Mouse (Mus musculus) small intestine, adult 2 months (tissue): Measurements from ENCODE around the gene Fezf2. TPM values are rescaled to one million over a fixed set of nuclear protein-coding genes. Genes with fewer than 3 reads are reported as not detected.

ENCODE experiments used
- H3K27ac ChIP-seq: fragments of 200-500 bp; 2 replicates; pipeline ENCODE4 v1.5.1; 2012; ENCODE audit warnings: low read depth, low read length, control low read depth, inconsistent platforms; ENCODE audit not compliant: insufficient read depth
- H3K27me3 ChIP-seq: fragments of 200-500 bp; 2 replicates; pipeline ENCODE4 v1.6.1; 2012; ENCODE audit warnings: mild to moderate bottlenecking, moderate library complexity, low read length, inconsistent platforms; ENCODE audit not compliant: control insufficient read depth, insufficient read depth
- H3K36me3 ChIP-seq: fragments of 200-500 bp; 2 replicates; pipeline ENCODE4 v1.6.1; 2012; ENCODE audit warnings: mild to moderate bottlenecking, low read length, control low read depth, inconsistent platforms; ENCODE audit not compliant: control insufficient read depth, insufficient read depth
- H3K4me1 ChIP-seq: fragments of 200-500 bp; 2 replicates; pipeline ENCODE4 v1.6.1; 2012; ENCODE audit warnings: low read length, inconsistent platforms, mixed read lengths; ENCODE audit not compliant: control insufficient read depth, insufficient read depth, insufficient read length
- H3K4me3 ChIP-seq: fragments of 200-500 bp; 2 replicates; pipeline ENCODE4 v1.5.1; 2012; ENCODE audit warnings: low read depth, mild to moderate bottlenecking, control low read depth, inconsistent platforms, low read length, moderate library complexity
- CTCF ChIP-seq: fragments of 200-500 bp; IDR thresholded peaks from 2 replicates; pipeline ENCODE4 v1.5.1; 2012; ENCODE audit warnings: low read depth, mild to moderate bottlenecking, control low read depth, inconsistent platforms, low read length, moderate library complexity, mixed read lengths; ENCODE audit not compliant: insufficient replicate concordance, insufficient read length; ENCODE audit errors: extremely low read depth
- POLR2A ChIP-seq: fragments of 200-500 bp; IDR thresholded peaks from 2 replicates; pipeline ENCODE4 v1.6.1; 2012; ENCODE audit warnings: low read depth, mild to moderate bottlenecking, control low read depth, inconsistent platforms, low read length, moderate library complexity
- WGBS: fragments of 180-500 bp; shearing (Covaris S2); methylation state at CpG from one replicate; pipeline ENCODE4 v1.1.7; 2018; 5-methylcytosine and 5-hydroxymethylcytosine counted together
- polyA plus RNA-seq: library from polyadenylated mRNA; depleted of rRNA; stranded (reverse); fragments of >200 nt; gene quantifications from 2 replicates; pipeline ENCODE4 v1.2.3, GENCODE M21; 2012; rRNA removed

Gene Fezf2
- polyA plus RNA-seq: not detected in 2 replicates

GRCm38 (mm10) chr14:12348089-12348488 lies at the start of gene Fezf2:
TSS of gene Fezf2 (minus strand) at chr14:12348189.
- Histone ChIP-seq H3K4me3 (no peak within 1 kb of the TSS), H3K4me1 (no peaks in the 10 kb centered on the region), H3K36me3 (no peaks in the 10 kb centered on the region), H3K27me3 (peaks cover 63% of the 10 kb centered on the region), H3K27ac (no peak within 1 kb of the TSS)
- 8% methylated on average over 2 of the region's 2 CpGs for WGBS
- TF ChIP-seq CTCF (no peak), POLR2A (no peak)

- no peak overlapping the region for H3K27ac ChIP-seq
- H3K36me3 ChIP-seq: no peaks in the 10 kb centered on the region
- TF ChIP-seq CTCF: no peak
- TF ChIP-seq POLR2A: no peak
- H3K27me3 ChIP-seq: no peaks in the 10 kb centered on the region
- H3K4me1 ChIP-seq: no peaks in the 10 kb centered on the region
- no peak overlapping the region for H3K4me3 ChIP-seq
- WGBS: 75% methylated on average over 3 of the region's 3 CpGs
Observed at GRCm38 (mm10) chr14:12397561-12397960, 49.6 kb upstream of the Fezf2 start.

GRCm38 (mm10) chr14:12394318-12394717 lies 46.3 kb upstream of the Fezf2 start:
- Histone ChIP-seq H3K4me3 (no peak overlapping the region), H3K27me3 (no peaks in the 10 kb centered on the region), H3K4me1 (no peaks in the 10 kb centered on the region), H3K36me3 (no peaks in the 10 kb centered on the region), H3K27ac (no peak overlapping the region)
- TF ChIP-seq POLR2A (no peak), CTCF (no peak)
- WGBS: 76% methylated on average over 2 of the region's 2 CpGs

GRCm38 (mm10) chr14:12393271-12393861 lies 45.4 kb upstream of the Fezf2 start:
- Histone ChIP-seq H3K36me3 (no peaks in the 10 kb centered on the region), H3K4me3 (no peak overlapping the region), H3K27ac (no peak overlapping the region), H3K27me3 (no peaks in the 10 kb centered on the region), H3K4me1 (no peaks in the 10 kb centered on the region)
- TF ChIP-seq POLR2A: no peak
- TF ChIP-seq CTCF: no peak
- WGBS: 73% methylated on average over 12 of the region's 12 CpGs

GRCm38 (mm10) chr14:12391167-12391566 lies 43.2 kb upstream of the Fezf2 start:
- TF ChIP-seq POLR2A: no peak
- no peak for TF ChIP-seq CTCF
- 73% methylated on average over 7 of the region's 7 CpGs for WGBS
- no peaks in the 10 kb centered on the region for H3K36me3 ChIP-seq

GRCm38 (mm10) chr14:12388806-12389436 lies 40.9 kb upstream of the Fezf2 start:
- no peaks in the 10 kb centered on the region for H3K4me1 ChIP-seq
- H3K27ac ChIP-seq: no peak overlapping the region
- 60% methylated on average over 14 of the region's 14 CpGs for WGBS
- H3K36me3 ChIP-seq: no peaks in the 10 kb centered on the region
- no peaks in the 10 kb centered on the region for H3K27me3 ChIP-seq
- TF ChIP-seq CTCF: no peak
- no peak for TF ChIP-seq POLR2A
- H3K4me3 ChIP-seq: no peak overlapping the region

More at GRCm38 (mm10) chr14:12391167-12391566, 43.2 kb upstream of the Fezf2 start:
- H3K4me3 ChIP-seq: no peak overlapping the region
- no peak overlapping the region for H3K27ac ChIP-seq
- H3K27me3 ChIP-seq: no peaks in the 10 kb centered on the region
- H3K4me1 ChIP-seq: no peaks in the 10 kb centered on the region

- WGBS: 42% methylated on average over 4 of the region's 4 CpGs
Observed at GRCm38 (mm10) chr14:12388192-12388795, 40.3 kb upstream of the Fezf2 start.

More at GRCm38 (mm10) chr14:12388192-12388795, 40.3 kb upstream of the Fezf2 start:
- H3K27ac ChIP-seq: no peak overlapping the region
- no peak for TF ChIP-seq CTCF
- TF ChIP-seq POLR2A: no peak
- no peak overlapping the region for H3K4me3 ChIP-seq
- H3K36me3 ChIP-seq: no peaks in the 10 kb centered on the region
- H3K27me3 ChIP-seq: no peaks in the 10 kb centered on the region
- no peaks in the 10 kb centered on the region for H3K4me1 ChIP-seq
